Mouse (Mus musculus): Measurements from ENCODE around the gene Myo7a. TPM values are rescaled to one million over a fixed set of nuclear protein-coding genes. Genes with fewer than 3 reads are reported as not detected.

Myo7a gene
- polyA plus RNA-seq, 1 experiment, result not detected

DNA sequence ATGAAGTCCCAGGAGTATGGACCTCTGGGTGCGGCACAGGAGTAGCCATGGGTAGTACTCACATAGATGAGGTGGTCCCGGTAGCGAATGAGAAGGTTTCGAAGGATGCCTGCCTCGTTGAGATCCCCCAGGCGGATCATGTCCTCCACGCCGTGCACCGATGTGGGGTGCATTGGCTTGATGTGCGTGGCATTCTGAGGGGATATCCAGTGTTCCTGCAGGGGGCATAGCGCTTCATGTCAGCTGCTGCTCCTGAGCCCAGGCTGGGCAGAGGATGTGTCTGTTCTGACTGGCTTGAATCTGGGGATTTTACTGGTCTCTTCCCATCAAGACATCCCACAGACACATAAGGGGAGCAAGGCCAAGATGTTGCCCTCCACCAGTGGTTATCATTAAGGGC lies 16.8 kb downstream of the Myo7a start:
- 94% methylated on average over 11 of the region's 11 CpGs for WGBS
- H3K4me3 ChIP-seq (ENCODE audit: insufficient read depth, low read depth, low read length), result no peak overlapping the region
- H3K27ac ChIP-seq (ENCODE audit: insufficient read depth, low read depth, low read length), result no peak overlapping the region
- TF ChIP-seq POLR2A (IDR thresholded peaks at IDR 0.05; ENCODE audit: insufficient read depth, low read depth, low read length), result no peak
- no peak for TF ChIP-seq CTCF (IDR thresholded peaks at IDR 0.05; ENCODE audit: insufficient read depth, low read depth, low read length)
- H3K4me1 ChIP-seq (ENCODE audit: control insufficient read depth, insufficient read depth, low read length), result peaks cover 8% of the 10 kb centered on the region

DNA sequence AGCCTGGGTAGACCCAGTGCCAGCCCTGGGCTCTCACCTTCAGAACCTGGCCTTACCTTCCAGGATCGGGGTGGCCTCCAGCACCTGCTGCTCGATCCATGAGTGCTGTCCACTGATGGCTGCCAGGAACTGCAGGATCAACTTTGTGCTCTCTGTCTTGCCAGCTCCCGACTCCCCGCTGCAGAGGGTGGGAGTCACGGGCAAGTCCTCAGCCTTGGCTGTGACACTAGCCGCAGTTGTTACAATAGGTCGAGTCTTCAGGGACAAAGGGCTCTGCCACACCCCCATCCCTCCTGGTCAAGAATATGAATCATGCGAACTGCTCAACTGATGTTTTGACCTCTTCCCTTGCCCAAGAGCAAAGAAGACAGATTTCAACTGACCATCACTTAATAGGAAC lies 21.8 kb downstream of the Myo7a start:
- peaks cover 5% of the 10 kb centered on the region for H3K4me1 ChIP-seq (ENCODE audit: control insufficient read depth, insufficient read depth, low read length)
- H3K4me3 ChIP-seq (ENCODE audit: insufficient read depth, low read depth, low read length), result no peak overlapping the region
- no peak for TF ChIP-seq CTCF (IDR thresholded peaks at IDR 0.05; ENCODE audit: insufficient read depth, low read depth, low read length)
- no peak for TF ChIP-seq POLR2A (IDR thresholded peaks at IDR 0.05; ENCODE audit: insufficient read depth, low read depth, low read length)
- WGBS, result 92% methylated on average over 8 of the region's 8 CpGs
- no peak overlapping the region for H3K27ac ChIP-seq (ENCODE audit: insufficient read depth, low read depth, low read length)

DNA sequence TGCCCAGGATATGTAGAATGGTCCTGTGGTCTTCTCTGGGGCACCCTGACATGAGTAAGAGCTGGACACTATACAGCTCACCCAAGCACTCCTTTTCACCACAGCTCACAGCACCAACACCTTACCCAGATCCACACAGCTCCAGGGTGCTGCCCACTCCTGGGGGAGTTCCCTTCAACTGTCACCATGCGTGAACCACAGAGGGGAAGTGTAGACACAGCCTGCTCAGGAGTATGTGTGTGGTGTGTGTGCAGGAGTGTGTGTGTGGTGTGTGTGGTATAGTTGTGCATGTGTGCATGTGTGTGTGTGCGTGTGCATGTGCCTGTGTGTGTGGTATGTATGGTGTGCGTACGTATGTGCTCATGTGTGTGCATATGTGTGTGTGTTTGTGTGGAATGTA lies 23.5 kb downstream of the Myo7a start:
- Histone ChIP-seq H3K4me1 (ENCODE audit: control insufficient read depth, insufficient read depth, low read length) (no peaks in the 10 kb centered on the region), H3K27ac (ENCODE audit: insufficient read depth, low read depth, low read length) (no peak overlapping the region), H3K4me3 (ENCODE audit: insufficient read depth, low read depth, low read length) (no peak overlapping the region)
- no peak for TF ChIP-seq POLR2A (IDR thresholded peaks at IDR 0.05; ENCODE audit: insufficient read depth, low read depth, low read length)
- no peak for TF ChIP-seq CTCF (IDR thresholded peaks at IDR 0.05; ENCODE audit: insufficient read depth, low read depth, low read length)
- WGBS, result 97% methylated on average over 4 of the region's 4 CpGs

DNA sequence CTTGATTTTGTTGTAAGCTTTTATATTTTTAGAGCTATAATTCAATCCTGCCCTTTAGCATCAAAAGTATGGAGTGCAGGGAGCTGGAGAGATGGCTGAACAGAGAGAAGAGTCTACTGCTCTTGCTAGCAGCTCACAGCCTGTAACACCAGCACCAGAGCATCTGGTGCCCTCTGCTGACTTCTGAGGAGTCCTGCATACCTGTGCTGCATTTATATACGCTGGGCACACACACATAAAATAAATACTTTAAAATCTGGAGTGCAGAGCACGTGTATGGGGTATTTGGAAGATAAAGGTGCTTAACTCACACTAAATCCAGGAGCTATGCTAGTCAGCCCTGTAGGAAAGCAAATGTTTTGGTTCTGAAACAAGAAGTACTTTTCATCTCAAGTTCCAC lies 33.0 kb downstream of the Myo7a start:
- no peak for TF ChIP-seq POLR2A (IDR thresholded peaks at IDR 0.05; ENCODE audit: insufficient read depth, low read depth, low read length)
- TF ChIP-seq CTCF (IDR thresholded peaks at IDR 0.05; ENCODE audit: insufficient read depth, low read depth, low read length), result no peak
- H3K4me1 ChIP-seq (ENCODE audit: control insufficient read depth, insufficient read depth, low read length), result no peaks in the 10 kb centered on the region
- H3K4me3 ChIP-seq (ENCODE audit: insufficient read depth, low read depth, low read length), result no peak overlapping the region
- no peak overlapping the region for H3K27ac ChIP-seq (ENCODE audit: insufficient read depth, low read depth, low read length)
- 52% methylated on average over 2 of the region's 2 CpGs for WGBS

DNA sequence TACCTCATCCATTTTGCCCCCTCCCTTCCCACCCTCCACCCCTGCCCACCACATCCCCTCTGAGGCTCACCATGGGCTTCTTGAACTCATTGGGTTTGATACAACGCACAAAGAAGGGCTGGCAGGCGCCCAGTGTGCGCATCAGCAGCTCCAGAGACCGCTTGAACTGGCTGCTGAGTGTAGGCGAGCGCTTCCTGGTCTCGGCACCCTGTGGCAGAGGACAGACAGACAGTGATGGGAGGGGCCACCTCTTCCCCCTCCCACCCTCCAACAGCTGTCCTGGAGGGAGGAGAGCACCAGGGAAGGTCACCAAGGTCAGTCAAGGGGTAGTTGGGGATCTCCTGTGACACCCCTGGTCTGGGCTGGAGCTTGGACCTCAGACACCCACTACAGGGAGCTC lies 34.0 kb downstream of the Myo7a start:
- 74% methylated on average over 7 of the region's 7 CpGs for WGBS
- Histone ChIP-seq H3K27ac (ENCODE audit: insufficient read depth, low read depth, low read length) (no peak overlapping the region), H3K4me1 (ENCODE audit: control insufficient read depth, insufficient read depth, low read length) (no peaks in the 10 kb centered on the region), H3K4me3 (ENCODE audit: insufficient read depth, low read depth, low read length) (no peak overlapping the region)
- TF ChIP-seq POLR2A (IDR thresholded peaks at IDR 0.05; ENCODE audit: insufficient read depth, low read depth, low read length) (no peak), CTCF (IDR thresholded peaks at IDR 0.05; ENCODE audit: insufficient read depth, low read depth, low read length) (no peak)

DNA sequence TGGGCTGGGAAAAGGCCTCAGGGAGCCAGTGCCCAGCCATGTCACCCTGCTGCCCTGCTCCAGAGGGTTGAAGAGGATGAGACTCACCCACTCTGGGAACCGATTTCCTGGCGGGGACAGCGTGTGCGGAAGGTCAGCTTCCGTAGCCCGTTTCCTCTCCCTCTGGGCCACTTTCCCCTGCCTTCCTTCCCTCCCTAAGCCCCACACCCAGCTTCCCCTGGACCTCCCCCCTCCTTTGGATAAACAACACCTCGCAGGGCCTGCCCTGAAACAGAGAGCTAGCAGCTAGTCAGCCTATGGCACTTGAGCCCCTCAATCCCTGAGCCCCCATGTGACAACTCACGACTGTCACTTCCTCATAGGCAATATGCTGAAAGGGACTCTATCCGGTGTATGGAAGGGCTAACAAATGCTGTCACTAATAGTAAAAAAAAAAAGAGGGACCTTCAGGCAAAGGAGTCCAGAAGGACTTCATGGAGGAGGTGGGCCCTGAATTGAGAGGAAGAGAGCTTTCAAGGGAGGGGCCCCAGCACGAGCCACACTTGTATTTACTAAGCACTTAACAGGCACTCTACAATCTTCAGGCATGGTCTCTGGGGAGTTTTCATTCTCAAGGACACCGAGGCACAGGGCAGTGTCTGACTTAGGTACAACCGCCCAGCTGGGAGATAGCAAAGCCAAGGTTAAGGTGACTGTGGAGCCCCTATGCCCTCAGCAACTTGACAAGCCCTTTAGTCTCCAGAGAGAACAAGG lies 34.6 kb downstream of the Myo7a start:
- H3K27ac ChIP-seq (ENCODE audit: insufficient read depth, low read depth, low read length), result no peak overlapping the region
- TF ChIP-seq POLR2A (IDR thresholded peaks at IDR 0.05; ENCODE audit: insufficient read depth, low read depth, low read length), result no peak
- no peak for TF ChIP-seq CTCF (IDR thresholded peaks at IDR 0.05; ENCODE audit: insufficient read depth, low read depth, low read length)
- no peak overlapping the region for H3K4me3 ChIP-seq (ENCODE audit: insufficient read depth, low read depth, low read length)
- H3K4me1 ChIP-seq (ENCODE audit: control insufficient read depth, insufficient read depth, low read length), result no peaks in the 10 kb centered on the region
- WGBS, result 82% methylated on average over 12 of the region's 12 CpGs

DNA sequence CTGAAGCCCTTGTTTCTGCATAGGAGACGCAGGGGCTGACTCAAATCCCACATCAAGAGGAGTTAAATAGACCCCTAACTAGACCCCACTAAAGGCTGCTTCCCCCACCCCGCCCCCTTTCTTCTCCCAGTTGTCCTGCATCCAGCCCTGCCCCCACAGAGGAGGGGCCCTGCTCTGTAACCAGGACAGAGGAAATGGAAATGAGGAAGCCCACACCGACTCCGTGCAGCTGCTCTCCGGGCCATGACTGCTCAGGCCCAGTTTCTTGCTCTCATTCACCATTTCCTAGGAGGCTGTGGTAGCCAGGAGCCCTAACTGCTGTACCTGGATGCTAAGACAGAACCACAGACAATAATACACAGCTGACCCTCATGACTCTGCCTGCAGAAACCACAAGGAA lies 36.9 kb downstream of the Myo7a start:
- TF ChIP-seq CTCF (IDR thresholded peaks at IDR 0.05; ENCODE audit: insufficient read depth, low read depth, low read length) (no peak), POLR2A (IDR thresholded peaks at IDR 0.05; ENCODE audit: insufficient read depth, low read depth, low read length) (no peak)
- 54% methylated on average over 5 of the region's 5 CpGs for WGBS
- Histone ChIP-seq H3K4me1 (ENCODE audit: control insufficient read depth, insufficient read depth, low read length) (no peaks in the 10 kb centered on the region), H3K4me3 (ENCODE audit: insufficient read depth, low read depth, low read length) (no peak overlapping the region), H3K27ac (ENCODE audit: insufficient read depth, low read depth, low read length) (no peak overlapping the region)

DNA sequence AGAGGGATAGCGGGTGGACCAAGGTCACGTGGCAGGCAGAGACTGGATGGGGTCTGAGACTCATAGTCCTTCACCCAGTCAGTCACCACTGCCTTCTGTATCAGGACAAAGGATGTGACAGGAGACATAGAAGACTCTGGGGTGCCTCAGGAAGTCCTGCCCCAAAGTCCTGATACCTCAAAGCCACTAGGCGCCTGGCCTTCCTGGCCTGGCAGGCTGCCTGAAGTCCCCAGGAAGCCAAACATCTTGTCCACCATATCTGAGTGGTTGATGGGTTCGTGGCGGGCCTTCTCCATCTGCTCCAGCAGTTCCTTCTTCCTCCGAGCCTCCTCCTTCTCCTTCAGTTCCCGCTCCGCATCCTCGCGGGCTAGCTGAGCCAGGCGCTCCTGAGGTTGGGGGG lies 41.9 kb downstream of the Myo7a start:
- H3K4me3 ChIP-seq (ENCODE audit: insufficient read depth, low read depth, low read length), result no peak overlapping the region
- WGBS, result 87% methylated on average over 11 of the region's 11 CpGs
- H3K4me1 ChIP-seq (ENCODE audit: control insufficient read depth, insufficient read depth, low read length), result no peaks in the 10 kb centered on the region
- no peak overlapping the region for H3K27ac ChIP-seq (ENCODE audit: insufficient read depth, low read depth, low read length)
- TF ChIP-seq CTCF (IDR thresholded peaks at IDR 0.05; ENCODE audit: insufficient read depth, low read depth, low read length) (no peak), POLR2A (IDR thresholded peaks at IDR 0.05; ENCODE audit: insufficient read depth, low read depth, low read length) (no peak)

DNA sequence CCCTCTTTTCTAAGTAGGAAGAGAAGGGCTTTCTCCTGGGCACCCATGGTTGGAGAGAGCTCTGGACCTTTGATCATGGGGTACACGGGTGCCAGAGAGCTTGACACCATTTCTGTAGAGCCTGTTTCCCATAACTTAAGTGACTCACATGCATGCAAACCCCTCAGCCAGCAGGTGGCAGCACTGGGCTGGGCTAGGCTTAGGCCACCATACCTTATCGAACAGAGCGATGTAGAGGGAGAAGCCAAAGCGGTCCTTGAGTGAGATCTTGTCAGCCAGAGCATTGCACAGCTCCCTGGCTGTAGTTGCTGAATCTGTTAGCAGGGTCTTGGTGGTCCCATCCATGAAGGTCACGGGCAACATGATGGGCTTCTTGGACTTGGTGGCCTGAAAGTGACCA lies 47.7 kb downstream of the Myo7a start:
- Histone ChIP-seq H3K4me1 (ENCODE audit: control insufficient read depth, insufficient read depth, low read length) (no peaks in the 10 kb centered on the region), H3K27ac (ENCODE audit: insufficient read depth, low read depth, low read length) (no peak overlapping the region), H3K4me3 (ENCODE audit: insufficient read depth, low read depth, low read length) (no peak overlapping the region)
- TF ChIP-seq CTCF (IDR thresholded peaks at IDR 0.05; ENCODE audit: insufficient read depth, low read depth, low read length), result peak; percentile 62
- TF ChIP-seq POLR2A (IDR thresholded peaks at IDR 0.05; ENCODE audit: insufficient read depth, low read depth, low read length), result no peak
- 36% methylated on average over 5 of the region's 5 CpGs for WGBS
